Mouse (Mus musculus) MEL-GATA-1-ER (cell line): Measurements from ENCODE around the gene 2700097O09Rik.
"Not testable (repeated sequence)": the region's sequence is repeated elsewhere in the genome, so short reads cannot be mapped to it uniquely, and the experiment has no call there.

Source experiments
- DNase-seq: peaks from one replicate; pipeline ENCODE4 v3.0.0-alpha.2; 2012; ENCODE audit warnings: low read depth; ENCODE audit errors: extremely low read depth

2700097O09Rik gene

DNA sequence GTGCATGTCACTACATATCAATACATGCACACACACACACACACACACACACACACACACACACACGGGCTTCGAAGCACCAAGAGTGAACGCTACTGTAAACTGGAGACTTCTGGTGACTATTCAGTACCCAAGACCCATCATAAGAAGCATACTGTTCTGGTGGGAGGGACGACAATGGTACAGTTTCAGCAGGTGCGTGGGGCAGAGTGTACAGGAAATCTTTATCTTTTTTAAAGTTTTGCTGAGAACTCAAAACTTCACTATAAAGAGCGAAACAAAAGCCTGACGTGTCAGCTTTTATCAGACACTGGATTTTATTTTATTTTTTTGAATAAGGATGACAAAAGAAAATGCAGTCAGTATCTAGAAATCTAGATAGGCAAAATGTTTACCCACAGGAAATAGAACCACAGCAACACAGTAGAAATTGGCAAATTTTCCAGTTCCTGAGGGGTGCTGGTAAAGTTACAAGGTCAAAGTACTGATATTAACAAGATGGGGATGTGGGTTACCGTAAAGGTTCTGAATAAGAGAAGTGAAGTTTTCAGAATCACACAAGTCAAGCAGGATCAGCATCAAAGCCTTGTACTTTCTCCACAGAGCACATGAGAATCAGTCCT lies 30.1 kb downstream of the 2700097O09Rik start:
- no peak for DNase-seq

DNA sequence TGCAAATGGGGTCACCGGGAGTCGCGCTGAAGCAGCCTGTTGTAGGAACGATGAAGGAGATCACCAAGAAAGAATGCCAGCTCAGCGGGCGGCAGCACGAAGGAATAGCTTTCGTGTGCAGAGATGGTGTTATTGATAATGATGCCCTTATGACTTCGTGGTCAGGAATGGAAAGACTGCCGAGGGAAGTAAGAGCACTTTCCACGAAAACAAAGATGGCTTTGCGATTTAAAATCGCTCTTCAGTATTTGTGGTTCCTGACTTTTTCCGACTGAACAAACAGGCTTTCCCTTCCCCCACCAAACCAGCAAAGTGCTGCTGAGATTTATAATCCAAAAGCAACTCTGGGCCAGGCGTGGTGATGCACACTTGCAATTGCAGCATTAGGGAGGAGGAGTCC lies 38.9 kb downstream of the 2700097O09Rik start:
- no peak for DNase-seq

DNA sequence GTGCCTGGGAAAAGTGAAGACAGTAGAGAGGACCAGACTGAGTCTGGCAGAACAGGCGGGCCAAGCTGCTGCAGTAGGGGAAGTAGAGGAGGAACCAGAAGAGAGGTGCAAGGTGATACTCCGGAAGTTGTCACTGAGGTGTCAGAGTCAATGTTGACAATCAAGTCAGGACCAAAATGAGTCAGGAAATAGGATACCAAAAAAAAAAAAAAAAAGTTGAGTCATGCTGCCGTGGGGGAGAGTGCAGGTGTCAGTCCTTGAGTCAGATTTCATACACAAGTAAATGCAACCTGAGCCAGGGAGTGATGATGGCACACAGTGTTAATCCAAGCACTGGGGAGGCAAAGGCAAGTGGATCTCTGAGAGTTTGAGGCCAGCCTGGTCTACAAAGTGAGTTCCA lies 52.8 kb downstream of the 2700097O09Rik start:
- no peak for DNase-seq

DNA sequence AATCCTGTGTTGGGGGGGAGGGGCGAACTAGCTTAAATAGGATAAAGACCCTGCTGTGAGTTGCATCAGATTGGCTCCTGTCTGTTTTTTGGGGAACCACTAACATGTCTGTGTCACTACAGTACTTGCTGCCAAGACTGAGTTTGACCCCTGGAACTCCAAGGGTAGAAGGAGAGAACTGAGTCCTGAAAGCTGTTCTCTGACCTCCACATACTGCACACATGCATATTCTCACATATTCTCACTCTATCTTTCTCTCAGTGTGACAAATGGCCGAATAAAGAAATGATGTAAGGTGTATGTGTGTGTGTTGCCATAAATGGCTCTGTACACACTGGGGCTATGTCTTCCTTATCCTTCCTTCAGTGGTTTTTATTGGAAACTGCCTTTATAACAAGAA lies 56.6 kb downstream of the 2700097O09Rik start:
- DNase-seq = no peak

DNA sequence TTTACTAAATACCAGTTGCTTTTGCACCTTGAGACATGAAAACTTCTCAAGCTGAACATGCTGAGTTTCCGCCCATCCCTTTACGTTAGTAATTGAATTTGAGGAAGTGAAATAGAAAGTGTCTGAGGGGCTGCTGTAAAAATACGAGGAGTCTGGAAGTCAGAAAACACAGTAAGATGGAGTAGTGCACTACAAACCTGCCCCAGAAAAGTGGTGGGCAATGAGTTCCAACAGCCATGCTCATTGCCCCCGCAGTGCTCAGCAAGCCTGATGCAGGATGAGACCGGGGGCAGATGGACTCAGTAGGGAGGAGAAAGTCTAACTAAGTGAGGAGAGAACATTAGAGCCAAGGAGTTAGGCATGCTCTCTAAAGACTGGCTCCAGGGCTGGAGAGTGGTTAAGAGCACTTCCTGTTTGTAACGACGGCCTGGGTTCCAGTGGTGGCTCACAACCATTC lies 60.5 kb downstream of the 2700097O09Rik start:
- peak; percentile 27 for DNase-seq

DNA sequence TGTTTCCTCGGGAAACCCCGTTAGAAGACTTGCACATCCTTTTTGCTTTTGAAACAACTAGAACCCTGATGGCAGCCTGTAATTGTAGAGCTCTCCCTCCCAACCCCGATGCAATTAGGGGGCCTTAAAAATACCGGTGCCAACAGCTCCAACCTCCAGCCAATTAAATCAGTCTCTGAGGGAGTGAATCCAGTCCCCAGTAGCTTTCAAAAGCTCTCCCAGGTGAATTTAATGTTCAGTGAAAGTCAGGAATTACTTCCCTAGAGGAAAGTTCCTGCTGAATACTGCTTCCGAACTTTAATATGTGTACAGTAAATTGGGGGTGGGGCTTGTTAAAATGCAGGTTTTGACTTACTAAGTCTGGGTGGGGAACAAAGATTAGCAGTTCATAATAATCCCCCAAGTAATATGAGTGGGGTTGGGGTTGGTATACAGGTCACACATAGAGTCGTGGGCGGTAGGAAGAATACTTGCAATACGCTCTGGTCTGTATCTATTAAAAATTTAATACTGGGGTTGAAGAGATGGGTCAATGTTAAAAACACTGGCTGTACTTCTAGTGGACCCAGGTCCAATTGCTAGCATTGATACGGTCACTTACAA lies 62.7 kb downstream of the 2700097O09Rik start:
- DNase-seq = no peak

DNA sequence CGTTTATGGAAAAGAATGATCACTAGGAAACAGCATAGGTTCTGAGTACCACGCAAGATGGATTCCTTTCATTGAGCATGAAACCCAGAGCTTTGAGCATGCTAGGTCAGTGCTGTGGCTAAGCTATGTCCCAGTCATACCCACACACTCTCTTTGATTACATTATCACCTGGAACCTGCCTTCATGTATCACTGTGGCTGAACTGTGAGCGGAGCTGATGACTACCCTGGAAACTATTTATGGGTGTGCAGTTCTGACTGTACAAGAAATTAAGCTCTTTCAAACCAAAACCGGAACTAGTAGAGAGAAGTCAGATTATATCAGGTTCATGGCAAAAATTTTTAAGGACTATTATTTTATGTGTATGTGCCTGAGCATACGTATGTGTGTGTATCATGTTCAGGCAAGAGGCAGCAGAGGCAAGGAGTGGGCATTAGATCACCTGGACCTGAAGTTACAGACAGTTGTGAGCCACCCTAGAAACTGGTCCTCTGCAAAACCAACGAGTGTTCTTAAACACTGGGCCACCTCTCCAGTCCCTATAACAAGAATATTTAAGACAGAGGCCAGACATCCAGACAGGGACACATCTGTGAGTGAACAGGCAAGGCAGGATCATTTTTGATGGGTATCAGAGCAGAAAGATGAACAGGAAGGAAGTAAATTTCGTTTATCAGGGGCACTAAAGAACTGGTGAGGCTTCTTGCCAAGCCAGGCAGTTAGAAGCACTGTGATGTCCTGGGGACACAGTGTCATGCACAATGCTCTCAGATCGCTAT lies 63.4 kb downstream of the 2700097O09Rik start:
- peak; percentile 21 for DNase-seq

DNA sequence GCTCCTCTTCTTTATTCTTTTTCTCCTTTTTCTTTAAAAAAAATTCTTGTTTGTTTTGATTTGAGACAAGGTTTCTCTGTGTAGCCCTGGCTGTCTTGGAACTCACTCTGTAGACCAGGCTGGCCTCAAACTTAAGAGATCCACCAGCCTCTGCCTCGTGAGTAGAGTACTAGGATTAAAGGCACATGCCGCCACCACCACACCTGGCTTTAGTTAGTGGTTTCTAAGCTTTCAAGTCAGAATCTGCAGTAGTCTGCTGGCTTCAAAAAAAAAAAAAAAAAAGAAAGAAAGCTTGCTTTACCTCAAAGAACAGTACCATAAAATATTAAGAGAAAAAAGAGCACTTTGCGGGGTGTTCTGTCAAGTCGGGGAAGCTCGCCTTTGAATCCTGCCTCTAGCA lies 64.5 kb downstream of the 2700097O09Rik start:
- no peak for DNase-seq

DNA sequence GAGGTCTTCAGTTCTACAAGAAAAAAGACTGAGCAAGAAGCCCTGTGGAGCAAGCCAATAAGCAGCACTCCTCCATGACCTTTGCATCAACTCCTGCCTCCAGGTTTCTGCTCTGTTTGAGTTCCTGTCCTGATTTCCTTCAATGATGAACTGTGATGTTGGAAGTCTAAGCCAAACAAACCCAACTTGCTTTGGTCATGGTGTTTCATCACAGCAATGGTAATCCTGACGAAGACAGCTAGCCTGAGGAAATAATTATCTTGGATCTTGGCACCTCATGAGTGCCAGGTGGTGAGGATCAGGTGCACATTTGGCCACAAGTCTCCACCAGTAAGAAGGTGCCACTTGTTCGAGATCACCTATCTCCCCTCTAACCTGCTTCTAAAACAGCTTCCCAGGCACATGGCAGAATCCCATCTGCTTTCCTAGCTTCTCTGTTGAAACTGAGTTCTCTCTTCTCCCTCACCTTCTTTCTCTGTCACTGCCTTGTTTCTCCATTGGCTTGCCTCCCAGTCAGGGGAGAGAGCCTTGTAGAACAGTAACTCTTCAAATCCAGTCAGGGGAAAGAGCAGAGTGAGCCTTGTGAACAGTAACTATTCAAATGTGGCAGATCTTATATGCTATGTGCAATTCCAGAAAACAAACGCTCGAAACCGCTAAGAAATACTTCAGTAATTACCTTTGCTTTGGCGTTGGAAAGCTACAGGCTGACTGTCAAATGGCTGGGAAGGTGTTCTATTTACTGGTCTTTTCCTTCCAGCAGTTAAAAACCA lies 66.1 kb downstream of the 2700097O09Rik start, which contains the start of gene Baz1a:
Gene Baz1a (minus strand): TSS at position 723 of the 773 bp plus-strand sequence.
- no peak for DNase-seq

DNA sequence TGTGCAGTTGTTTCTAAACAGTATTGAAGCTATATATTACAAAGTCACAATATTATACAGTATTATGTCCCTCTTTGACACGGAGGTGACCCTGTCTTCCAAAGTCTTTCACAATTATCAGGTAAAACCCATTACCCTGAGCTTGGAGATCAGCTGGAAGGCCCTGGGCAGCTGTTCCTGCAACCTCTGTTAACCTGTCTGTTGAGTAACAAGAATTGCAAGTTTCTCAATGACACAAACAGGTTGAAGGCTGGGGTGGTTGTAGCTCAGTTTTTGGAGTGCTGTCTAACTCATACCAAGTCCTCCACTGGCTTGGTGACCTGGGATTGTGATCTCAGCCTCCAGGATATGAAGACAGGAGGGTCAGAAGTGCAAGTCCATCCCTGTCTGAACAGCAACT lies 66.9 kb downstream of the 2700097O09Rik start:
- no peak for DNase-seq

DNA sequence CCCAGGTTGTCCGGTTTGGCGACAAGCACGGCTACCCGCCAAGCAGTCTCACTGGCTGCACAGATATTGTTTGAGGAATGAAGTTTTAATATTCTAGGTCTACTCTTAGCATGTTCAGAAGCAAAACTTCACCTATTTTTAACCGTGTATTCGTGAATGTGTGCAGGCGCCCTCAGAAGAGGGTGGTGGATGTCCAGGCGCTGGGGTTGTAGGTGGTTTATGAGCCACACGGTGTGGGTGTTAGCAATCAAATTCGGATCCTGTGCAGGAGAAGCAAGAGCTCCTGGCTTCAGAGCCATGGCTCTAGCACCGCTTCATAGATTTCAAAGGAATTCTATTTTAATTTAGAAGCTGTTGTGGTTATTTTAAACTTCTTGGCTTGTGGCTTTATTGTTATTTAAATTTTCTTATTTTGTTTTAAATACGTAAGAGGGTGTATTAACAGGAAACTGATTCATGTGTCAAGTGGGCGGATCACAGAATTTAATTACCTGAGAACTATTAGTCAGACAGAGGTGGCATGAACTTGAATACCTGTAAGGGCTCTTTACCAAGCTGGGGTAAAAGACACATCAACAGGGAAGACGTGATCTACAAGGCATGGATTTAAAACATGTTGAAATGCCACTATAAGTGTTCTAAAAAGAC lies 72.4 kb downstream of the 2700097O09Rik start:
- no peak for DNase-seq

DNA sequence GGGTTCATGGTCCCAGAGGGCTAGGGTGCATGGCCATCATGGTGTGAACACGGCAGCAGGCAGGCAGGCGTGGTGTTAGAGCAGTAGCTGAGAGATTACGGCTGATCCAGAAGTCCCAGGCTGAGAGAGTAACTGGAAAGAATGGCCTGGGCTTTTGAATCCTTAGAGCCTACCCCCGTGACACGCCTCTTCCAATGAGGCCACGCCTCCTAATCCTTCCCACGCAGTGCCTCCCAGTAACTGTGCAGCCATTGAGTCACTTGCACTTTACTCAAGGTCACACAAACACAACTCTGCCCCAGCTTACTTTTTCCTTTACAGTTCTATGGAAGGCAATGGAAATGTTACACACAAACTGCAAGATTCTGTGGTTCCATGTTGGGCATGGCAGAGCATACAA lies 73.8 kb downstream of the 2700097O09Rik start:
- DNase-seq = no peak

DNA sequence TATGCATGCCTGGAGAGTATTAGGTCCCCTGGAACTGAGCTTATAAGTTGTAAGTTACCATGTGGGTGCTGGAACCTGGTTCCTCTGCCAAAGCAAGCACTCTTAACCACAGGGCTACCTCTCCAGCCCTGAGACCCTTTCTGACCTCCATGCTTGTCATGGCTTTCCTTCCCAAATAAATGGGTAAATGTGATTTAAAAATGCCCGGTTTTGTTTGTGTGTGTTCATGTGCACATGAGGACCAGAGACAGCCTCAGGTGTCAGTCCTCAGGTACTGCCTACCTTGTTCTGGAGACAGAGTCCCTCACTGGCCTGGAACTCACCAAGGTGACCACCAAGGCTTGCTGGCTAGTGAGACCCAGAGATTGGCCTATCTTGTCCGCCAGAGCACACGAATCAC lies 75.5 kb downstream of the 2700097O09Rik start:
- DNase-seq = no peak

DNA sequence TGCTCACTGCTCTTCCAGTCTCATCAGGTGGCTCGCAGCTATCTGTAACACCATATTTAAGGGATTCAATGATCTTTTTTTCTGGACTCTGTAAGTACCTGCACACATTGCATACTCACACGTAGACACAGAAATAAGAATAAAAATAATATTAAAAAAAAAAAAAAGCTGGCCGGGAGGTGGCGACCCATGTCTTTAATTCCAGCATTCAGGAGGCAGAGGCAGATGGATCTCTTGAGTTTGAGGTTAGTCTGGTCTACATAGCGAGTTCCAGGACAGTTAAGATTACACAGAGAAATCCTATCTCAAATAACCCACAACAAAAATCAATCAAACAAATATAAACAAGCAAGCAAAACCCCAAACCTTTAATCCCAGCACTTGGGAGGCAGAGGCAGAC lies 76.1 kb downstream of the 2700097O09Rik start:
- DNase-seq = no peak

DNA sequence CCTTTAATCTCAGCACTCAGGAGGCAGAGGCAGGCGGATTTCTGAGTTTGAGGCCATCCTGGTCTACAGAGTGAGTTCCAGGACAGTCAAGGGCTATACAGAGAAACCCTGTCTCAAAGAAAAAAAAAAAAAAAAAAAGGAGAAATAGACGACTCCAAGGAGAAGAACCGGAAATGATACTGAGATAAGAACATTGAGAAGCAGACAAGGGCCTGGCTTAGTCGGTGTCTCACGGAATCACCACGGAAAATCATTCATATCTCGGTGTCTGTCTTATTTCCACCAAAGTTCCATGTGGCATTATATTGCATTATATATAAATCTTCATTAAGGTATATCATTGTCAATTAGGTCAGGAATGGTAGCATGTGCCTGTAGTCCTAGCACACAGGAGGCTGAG lies 77.4 kb downstream of the 2700097O09Rik start:
- DNase-seq = not testable (repeated sequence)

DNA sequence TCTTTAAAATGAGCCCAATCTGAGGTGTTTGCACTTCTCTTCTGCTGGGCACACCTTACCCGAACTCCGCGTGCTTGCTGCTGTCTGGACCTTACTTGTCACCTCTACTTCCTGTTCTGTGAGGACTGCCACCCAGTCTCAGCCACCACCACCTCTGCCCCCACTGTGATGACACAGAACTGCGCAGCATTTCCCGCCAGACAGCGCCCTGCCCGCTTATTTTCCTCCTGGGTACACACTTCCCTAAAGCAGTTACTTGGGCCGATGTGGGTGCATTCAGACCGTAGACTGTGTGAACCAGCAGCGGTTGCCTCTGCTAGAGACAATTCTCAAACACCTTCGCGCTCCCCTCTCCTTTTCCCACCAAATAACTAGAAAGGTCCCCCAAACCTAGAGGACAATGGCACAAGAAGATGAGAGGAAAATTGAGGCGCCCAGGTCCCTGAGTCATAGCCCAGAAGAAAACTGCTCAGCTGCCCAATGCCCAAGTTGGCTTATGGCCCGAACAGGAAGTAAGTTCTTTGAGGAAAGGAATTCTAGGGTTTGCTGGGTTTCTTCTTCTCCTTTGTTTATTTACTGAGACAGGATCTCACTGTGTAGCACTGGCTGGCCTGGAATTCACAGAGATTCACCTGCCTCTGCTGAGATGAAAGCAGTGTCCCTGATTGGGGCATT lies 80.8 kb downstream of the 2700097O09Rik start:
- no peak for DNase-seq

DNA sequence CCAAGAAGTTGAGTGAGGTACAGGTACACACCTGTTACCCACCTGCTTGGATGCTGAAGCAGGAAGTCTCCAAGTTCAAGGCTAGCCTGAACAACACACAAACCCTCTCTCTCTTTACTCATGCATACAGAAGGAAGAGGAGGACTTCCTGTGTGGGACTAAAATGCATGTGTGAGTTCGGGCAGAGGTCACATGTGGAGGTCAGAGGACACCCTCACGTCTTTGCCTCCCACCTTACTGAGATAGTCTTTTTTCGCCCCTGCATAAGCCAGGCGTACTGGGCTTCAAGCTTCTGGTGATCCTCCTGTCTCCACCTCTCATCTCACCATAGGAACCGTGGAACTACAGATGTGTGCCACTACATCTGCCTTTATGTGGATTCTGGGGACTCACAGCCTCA lies 81.5 kb downstream of the 2700097O09Rik start:
- no peak for DNase-seq

DNA sequence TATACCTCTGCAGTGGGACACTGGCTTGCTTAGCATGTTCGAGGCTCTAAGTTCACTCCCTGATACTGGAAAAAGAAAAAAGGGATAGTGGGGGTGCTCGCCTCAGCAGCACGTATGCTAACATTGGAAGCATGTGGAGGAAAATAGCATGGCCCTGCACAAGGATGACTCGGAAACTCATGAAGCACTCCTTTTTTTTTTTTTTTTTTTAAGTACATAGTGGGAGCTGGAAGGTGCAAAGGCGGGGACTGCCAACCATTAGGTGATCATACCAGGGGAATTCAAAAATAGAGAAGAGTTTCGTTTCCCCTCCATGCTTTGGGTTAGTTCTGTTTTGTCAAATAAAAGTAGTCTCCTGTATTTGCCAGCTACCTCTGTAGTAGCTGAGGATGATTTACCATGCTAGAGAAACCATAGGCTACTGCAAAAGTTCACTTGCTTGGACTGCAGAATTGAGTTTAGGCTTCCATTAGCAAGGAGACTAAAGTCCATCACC lies 82.9 kb downstream of the 2700097O09Rik start:
- no peak for DNase-seq

DNA sequence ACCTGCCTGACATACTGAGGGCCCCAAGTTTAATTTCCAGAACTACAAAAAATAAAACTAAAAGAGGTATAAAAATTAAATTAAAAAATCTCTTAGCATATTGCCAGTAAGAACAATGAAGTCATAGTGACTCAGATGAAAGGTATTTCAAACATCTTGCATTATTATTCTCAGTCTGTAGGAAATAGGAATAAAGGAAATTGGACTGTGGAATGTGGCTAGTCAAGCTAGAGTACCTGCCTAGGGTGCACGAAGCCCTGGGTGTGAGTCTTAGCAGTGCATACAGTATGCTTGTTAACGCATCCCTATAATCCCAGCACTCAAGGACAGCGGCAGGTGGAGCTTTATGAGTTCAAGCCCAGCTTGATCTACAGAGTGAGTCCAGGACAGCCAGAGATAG lies 83.9 kb downstream of the 2700097O09Rik start:
- DNase-seq = no peak
